Mouse (Mus musculus) adrenal gland, adult 18-20 months (tissue): Measurements from ENCODE around the gene Pnpla1. TPM values are rescaled to one million over a fixed set of nuclear protein-coding genes. Genes with fewer than 3 reads are reported as not detected.
"Not testable (repeated sequence)": the region's sequence is repeated elsewhere in the genome, so short reads cannot be mapped to it uniquely, and the experiment has no call there.

Experiments used
- DNase-seq, 2 experiments: peaks; one replicate each; pipeline ENCODE4 v3.0.0; 2021 to 2022; ENCODE audit warnings: low spot score in 2 of 2
- long read RNA-seq, 2 experiments: library from polyadenylated mRNA; stranded (forward); transcript quantifications; one replicate each; pipeline ENCODE4 v2.0.0; 2021
- total RNA-seq, 2 experiments: library from RNA; stranded (reverse); gene quantifications; 1 replicate in 1 of 2; 2 replicates in 1 of 2; pipeline ENCODE4 v1.2.3; 2021

Gene Pnpla1
- total RNA-seq, result under 1 TPM in 1 of 2 experiments, not detected in 1; 0.13 TPM
- long read RNA-seq, experiment 1, result 0 reads
- long read RNA-seq, experiment 2, partial matches to known transcripts, result 1 of 1 reads
- long read RNA-seq, experiment 2, other reads (novel, unspliced or antisense), result 0 of 1 reads

DNA sequence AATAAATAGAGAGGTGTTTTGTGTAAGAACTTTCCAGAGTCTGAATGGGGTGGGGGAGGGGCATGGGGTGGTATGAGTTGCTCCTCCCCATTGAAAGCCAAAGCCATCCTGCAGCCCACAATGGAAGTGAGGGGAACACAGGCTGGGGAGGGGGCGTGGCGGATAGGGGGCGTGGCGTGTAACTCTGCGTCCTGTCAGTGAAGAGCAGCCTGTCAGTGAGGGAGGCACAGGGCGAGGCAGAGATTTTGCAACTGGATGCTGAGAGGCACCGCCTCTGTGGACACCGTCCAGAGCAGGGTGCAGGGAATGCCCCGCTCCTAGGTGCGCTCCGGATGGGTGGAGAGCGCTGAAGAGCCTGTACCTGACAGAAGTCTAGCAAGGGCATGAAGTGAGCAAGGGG lies at the start of gene Pnpla1:
TSS of gene Pnpla1 (plus strand) at position 207 of the 400 bp plus-strand sequence.
- DNase-seq, result no peak

- DNase-seq, result no peak
Observed at GRCm38 (mm10) chr17:28808714-28809113, 49.5 kb upstream of the Pnpla1 start.

DNA sequence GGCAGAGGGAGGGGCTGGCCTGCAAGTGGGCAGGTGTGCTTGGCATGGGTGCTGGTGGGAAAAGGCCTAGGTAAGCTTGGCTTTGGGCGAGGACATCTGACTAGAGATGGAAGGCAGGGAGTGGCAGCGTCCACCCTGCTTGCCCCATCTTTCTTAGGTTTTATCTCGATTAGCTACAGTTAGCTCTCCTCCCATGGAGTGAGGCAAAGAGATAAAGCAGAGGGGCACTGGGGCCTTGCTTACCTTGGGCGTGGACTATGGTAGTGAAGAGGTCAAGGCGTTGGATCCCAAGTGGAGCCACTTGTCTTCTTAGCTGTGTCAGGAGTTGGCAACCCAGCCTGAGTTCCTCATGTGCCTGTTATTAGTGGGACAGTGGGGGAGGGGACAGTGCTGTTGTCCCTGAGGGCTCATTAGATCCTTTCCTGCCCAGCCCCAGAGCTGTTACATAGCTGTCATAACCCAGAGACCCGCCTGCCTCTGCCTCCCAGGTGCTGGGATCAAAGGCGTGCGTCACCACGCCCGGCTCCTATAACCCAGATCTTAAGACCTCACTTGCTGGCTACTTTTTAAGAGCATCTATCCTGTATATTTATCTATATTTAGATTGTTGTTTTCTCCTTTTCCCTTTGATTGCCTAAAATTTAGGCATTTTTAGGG lies 48.9 kb upstream of the Pnpla1 start:
- no peak for DNase-seq

- DNase-seq, result no peak
Observed at GRCm38 (mm10) chr17:28812345-28812744, 45.9 kb upstream of the Pnpla1 start.

GRCm38 (mm10) chr17:28814529-28815097 lies 43.6 kb upstream of the Pnpla1 start:
- DNase-seq, result no peak

DNA sequence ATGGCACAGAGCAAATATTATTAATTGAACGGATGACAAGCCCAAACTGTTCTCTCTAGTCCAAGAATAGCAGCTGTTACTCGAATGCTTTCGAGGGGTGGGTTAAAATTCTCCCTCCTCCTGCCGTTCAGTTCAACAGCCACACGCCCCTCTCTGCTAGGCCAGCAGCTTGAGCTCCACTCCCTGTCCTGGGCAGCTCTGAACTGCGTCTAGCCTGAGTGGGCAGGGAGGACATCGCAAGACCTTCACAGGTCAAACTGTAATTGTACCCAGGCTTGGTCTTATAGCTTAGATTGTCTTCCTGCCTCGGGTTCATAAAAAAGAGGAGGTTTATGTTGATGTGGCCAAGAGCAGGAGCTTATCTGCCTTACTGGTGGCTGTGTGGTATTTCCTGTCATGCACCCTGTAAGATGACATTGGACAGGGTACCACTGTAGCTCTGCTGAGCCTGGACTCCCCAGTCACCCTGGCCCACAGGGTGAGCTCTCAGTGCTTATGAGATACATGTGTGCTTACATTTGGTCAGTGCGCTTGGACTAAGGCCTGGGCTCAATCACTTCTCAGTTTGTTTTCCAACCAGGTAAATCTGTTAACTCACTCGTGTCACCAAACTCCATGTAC lies 42.7 kb upstream of the Pnpla1 start:
- no peak for DNase-seq

- not testable (repeated sequence) for DNase-seq
Observed at GRCm38 (mm10) chr17:28816326-28816725, 41.9 kb upstream of the Pnpla1 start.

GRCm38 (mm10) chr17:28816875-28817811 lies 41.1 kb upstream of the Pnpla1 start:
- DNase-seq, result no peak

- no peak for DNase-seq
Observed at GRCm38 (mm10) chr17:28820189-28820588, 38.0 kb upstream of the Pnpla1 start.

DNA sequence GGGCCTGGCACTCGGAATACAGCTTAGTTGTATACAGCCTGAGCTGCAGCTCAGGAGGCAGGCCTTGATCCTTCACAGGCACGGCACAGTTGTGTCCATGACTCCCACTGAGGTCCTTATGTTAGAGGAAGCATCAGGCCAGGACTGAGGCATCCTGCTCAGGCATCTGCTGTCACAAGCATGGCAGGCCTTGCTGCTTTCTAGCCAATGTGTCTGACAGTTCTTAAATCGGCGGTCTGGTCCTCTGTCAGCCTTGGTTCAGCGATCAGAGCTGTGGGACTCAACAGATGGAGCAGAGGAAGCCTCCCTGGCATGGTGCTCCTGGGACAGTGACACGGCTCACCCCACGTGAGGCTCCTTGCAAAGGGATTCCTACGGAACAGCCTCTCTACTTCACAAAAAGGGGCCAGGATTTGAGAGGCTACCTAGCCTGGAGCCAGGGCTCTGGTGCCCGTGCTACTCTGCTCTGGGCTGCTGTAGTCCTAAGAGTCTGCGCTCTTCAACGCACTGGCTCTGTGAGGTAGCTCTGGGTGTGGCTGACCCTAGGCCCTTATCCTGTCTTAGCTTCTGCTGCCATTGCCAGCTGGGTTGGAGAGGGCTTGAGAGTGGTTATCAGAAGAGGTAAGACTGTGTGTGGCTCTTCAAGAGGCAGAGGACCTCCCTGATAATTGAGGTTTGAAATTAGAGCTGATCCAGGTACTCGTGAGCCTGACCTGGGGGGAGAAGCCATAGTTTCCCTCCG lies 35.0 kb upstream of the Pnpla1 start:
- DNase-seq, result no peak

GRCm38 (mm10) chr17:28823749-28824148 lies 34.5 kb upstream of the Pnpla1 start:
- DNase-seq, result peak in 1 of 2 experiments; percentile 26

DNA sequence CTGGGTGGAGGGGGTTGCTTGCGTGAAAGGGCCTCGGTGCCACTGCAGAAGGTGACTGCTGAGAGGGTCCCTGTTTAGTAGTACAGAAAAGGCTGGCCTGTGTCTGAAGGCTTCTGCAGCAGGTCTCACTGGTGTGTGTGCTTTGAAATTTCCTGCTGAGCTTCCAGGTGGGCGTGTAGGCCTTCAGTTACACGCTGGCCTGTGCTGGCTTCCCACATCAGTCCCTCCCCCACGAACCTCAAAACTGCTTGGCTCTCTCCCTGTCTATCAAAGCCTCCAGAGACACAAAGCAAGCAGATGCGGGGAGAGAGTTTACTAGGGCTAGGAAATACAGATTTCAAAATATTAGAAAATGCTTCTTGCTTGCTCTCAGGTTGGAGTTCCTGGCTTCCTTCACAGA lies 33.3 kb upstream of the Pnpla1 start:
- no peak for DNase-seq

DNA sequence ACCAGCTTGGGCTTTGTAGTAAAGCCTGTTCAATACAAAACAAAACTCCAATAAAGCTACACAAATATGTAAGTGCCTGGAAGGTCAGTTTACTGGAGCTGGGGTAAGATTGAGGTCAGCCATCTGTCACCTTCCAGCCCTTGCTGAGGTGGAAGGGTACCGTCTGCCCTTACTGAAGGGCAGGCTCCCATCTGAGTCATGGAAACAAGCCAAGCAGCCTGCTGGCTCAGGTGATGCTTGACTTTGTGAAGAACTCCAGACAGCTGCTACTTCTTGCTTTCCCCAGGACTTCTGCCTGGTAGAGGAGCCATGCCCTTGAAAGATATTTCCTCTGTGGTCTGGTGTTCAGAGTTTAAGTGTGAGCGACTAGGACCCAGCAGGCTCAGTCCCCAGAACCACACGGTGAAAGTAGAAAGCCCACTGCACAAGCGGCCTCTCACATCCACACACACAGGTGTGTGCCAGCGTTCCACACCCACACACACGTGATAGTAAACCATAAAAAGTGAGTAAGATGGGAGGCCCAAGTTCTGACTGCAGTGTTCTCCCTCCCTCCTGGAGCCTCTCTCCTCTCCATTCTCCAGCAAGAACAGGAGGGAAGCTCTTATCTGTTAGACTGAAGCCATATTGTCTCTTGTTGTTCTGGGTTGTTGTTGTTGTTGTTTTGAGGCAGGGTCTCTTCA lies 32.7 kb upstream of the Pnpla1 start:
- no peak for DNase-seq

- DNase-seq, result no peak
Observed at GRCm38 (mm10) chr17:28827665-28828231, 30.5 kb upstream of the Pnpla1 start.

GRCm38 (mm10) chr17:28829120-28829519 lies 29.1 kb upstream of the Pnpla1 start:
- no peak for DNase-seq

DNA sequence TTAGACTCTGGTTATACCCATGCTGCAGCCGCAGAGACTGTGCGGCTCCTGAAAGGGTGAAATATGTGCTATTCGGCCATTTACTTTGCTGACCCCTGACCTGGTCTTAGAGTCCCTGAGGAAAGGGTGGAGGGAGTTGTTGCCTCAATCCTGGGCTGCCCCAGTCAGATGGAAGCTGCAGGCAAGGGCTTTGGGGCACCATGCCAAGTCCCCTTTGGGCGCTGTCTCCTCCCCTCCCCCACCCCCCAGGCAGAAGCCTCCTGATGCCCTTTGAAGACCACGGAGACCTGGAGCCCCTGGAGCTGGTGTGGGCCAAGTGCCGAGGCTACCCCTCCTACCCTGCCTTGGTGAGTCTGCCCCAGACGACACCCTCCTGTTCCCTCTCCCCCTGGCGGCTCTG lies 27.1 kb upstream of the Pnpla1 start:
- DNase-seq, result peak in 1 of 2 experiments; percentile 37

GRCm38 (mm10) chr17:28832040-28832439 lies 26.2 kb upstream of the Pnpla1 start:
- DNase-seq, result no peak

DNA sequence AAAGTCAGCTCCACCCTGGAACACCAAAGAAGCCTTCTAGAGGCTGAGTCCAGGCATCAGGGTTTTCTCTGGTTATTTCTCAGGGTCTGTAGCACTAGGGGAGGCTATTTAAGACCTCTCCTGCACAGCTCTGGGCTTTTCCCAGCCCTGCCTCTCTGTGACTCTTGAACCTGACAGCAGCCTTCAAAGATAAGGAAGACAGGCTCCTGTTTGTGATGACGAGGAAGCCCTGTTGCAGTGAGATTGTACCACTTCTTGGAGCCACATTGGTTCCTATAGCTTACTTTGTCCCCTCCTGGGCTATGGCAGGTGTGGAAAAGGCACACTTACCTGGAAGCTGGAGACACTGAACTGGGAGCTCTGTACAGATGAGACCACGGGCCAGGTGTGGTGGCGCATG lies 25.3 kb upstream of the Pnpla1 start:
- no peak for DNase-seq

GRCm38 (mm10) chr17:28834676-28835075 lies 23.5 kb upstream of the Pnpla1 start:
- DNase-seq, result no peak

GRCm38 (mm10) chr17:28837840-28838239 lies 20.4 kb upstream of the Pnpla1 start:
- DNase-seq, result no peak
